Mouse (Mus musculus): ENCODE results near the gene Ptprt.

- TF ChIP-seq CTCF (IDR thresholded peaks at IDR 0.05; ENCODE audit: low read depth, low read length): no peak
- no peak for TF ChIP-seq POLR2A (IDR thresholded peaks at IDR 0.05; ENCODE audit: borderline replicate concordance, low read depth, low read length)
Observed at GRCm38 (mm10) chr2:162509016-162509415, 151.9 kb downstream of the Ptprt start.
